10 mouse cellular contexts compared by ENCODE assay signal in the genomic region with DNA sequence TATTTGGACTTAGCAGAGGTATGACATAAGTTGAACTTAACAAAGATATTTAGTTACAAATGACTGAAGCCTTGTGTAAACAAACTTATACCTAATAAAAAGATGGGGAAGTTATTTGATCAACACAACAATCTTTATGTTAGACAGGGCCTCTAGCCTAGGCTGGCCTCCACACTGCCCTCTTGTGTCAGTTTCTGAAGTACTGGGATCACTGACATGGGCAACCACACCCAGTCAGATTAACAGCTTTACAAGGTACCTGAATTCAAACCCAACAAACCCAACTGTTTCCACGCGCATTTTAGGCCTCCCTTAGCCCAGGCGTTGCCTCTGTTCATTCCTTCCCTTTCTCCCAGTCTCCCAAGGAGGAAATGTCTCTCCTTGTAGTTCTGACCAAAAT. TPM values are rescaled to one million over a fixed set of nuclear protein-coding genes. Genes with fewer than 3 reads are reported as not detected.
DNase-seq lines count a peak whose midpoint lies in the region; ATAC-seq lines count a peak whose summit lies in the region.
"Had no signal": no experiment of that assay in that cellular context is flagged by ENCODE, and none has a peak within 500 bp of the region (broad histone marks: within the 10 kb centered on the region; RNA-seq: fewer than 3 reads in every experiment).

No protein-coding gene starts in this region.

- H3K4me1 ChIP-seq in kidney, embryonic 14.5 days (ENCODE audit: control insufficient read depth, insufficient read depth, low read length), result no peaks in the 10 kb centered on the region
- H3K4me1 ChIP-seq: embryonic facial prominence, embryonic 15.5 days had no signal

- peak; percentile 49 for DNase-seq in CD4-positive, CD25-positive, alpha-beta regulatory T cell, adult 2 months (ENCODE audit: low read depth, low spot score)
- DNase-seq in kidney, postnatal 25 days, result peak; percentile 45 to 50
- DNase-seq in c-Kit-positive CD71-positive TER-119-negative erythroid progenitor cells, embryonic 14.5 days (ENCODE audit: low read depth), result peak; percentile 31
- no peak for DNase-seq in left cerebral cortex, postnatal 10 days (ENCODE audit: extremely low spot score in 1 of 2, low spot score in 2 of 2)
- no peak for DNase-seq in left cerebral cortex, postnatal 14 days (ENCODE audit: low spot score in 2 of 2)

- H3K9ac ChIP-seq in kidney, embryonic 14.5 days (ENCODE audit: low read depth, low read length), result no peak overlapping the region
- H3K9ac ChIP-seq: embryonic facial prominence, embryonic 15.5 days had no signal

- H3K4me2 ChIP-seq in kidney, embryonic 14.5 days (replicated peaks; ENCODE audit: low read depth, low read length), result no peak overlapping the region
- H3K4me2 ChIP-seq: embryonic facial prominence, embryonic 15.5 days had no signal

- no peaks in the 10 kb centered on the region for H3K9me3 ChIP-seq in kidney, embryonic 14.5 days (ENCODE audit: control insufficient read depth, low read length)
- H3K9me3 ChIP-seq: embryonic facial prominence, embryonic 15.5 days had no signal

- WGBS in kidney, embryonic 14.5 days, result 80% methylated on average over 3 of the region's 3 CpGs

- H3K27me3 ChIP-seq in kidney, embryonic 14.5 days (ENCODE audit: control insufficient read depth, insufficient read depth, low read length), result no peaks in the 10 kb centered on the region
- H3K27me3 ChIP-seq: embryonic facial prominence, embryonic 15.5 days had no signal

- H3K36me3 ChIP-seq in kidney, embryonic 14.5 days (ENCODE audit: control insufficient read depth, insufficient read depth, low read length), result no peaks in the 10 kb centered on the region
- H3K36me3 ChIP-seq: embryonic facial prominence, embryonic 15.5 days had no signal

- H3K27ac ChIP-seq in kidney, embryonic 14.5 days (ENCODE audit: low read depth, low read length), result no peak overlapping the region
- H3K27ac ChIP-seq: embryonic facial prominence, embryonic 15.5 days; macrophage had no signal

- H3K4me3 ChIP-seq in kidney, embryonic 14.5 days (ENCODE audit: low read length), result no peak overlapping the region
- H3K4me3 ChIP-seq: embryonic facial prominence, embryonic 15.5 days had no signal

- ATAC-seq in CD4-positive, CD25-positive, alpha-beta regulatory T cell, adult 4 months, result no peak
- no peak for ATAC-seq in kidney, embryonic 14.5 days (ENCODE audit: low FRiP score, low TSS enrichment)
- ATAC-seq in megakaryocyte progenitor cell, adult 5-6 weeks (replicated peaks; ENCODE audit: poor library complexity), result peak; percentile 59

- intact Hi-C loops in left cerebral cortex, postnatal 10 days (cut with DNase I), result no loop called here
- intact Hi-C loops in left cerebral cortex, postnatal 14 days (cut with DNase I), result loop anchor here (5.0 kb wide), 1 partner anchor 1126 kb away; no protein-coding TSS in a partner anchor

RNA-seq across cellular contexts. Expression of a gene that starts 28.7 kb away (rescaled TPM):
- polyA plus RNA-seq in CD4-positive, CD25-positive, alpha-beta regulatory T cell, adult 4 months (2017; shearing (Covaris generic)), result 10 to 100 TPM; 68.1 to 74.0 TPM
- polyA plus RNA-seq in kidney, embryonic 14.5 days (2014; fragmentation: Nextera tagmentation; extraction: Ambion mirVana), result 42.9 and 44.8 TPM in 2 replicates
- total RNA-seq in megakaryocyte progenitor cell, adult 5-6 weeks (2015), result 33.6 and 42.2 TPM in 2 replicates
- 58.3 and 61.4 TPM in 2 replicates for total RNA-seq in megakaryocyte progenitor cell, adult 5-6 weeks (2017)
- total RNA-seq in left cerebral cortex, postnatal 10 days (2021), result 10 to 100 TPM; 17.2 to 17.3 TPM
- 10 to 100 TPM; 14.9 to 17.6 TPM for total RNA-seq in left cerebral cortex, postnatal 14 days (2021)

RNA-seq across cellular contexts. Expression of a gene that starts 31.0 kb away (rescaled TPM):
- under 1 TPM; 0.12 to 0.54 TPM for polyA plus RNA-seq in CD4-positive, CD25-positive, alpha-beta regulatory T cell, adult 4 months (2017; shearing (Covaris generic))
- polyA plus RNA-seq in kidney, embryonic 14.5 days (2014; fragmentation: Nextera tagmentation; extraction: Ambion mirVana), result 13.2 and 21.6 TPM in 2 replicates
- total RNA-seq in megakaryocyte progenitor cell, adult 5-6 weeks (2015), result 2.5 and 3.5 TPM in 2 replicates
- 4.6 and 5.3 TPM in 2 replicates for total RNA-seq in megakaryocyte progenitor cell, adult 5-6 weeks (2017)
- 10 to 100 TPM; 36.6 to 50.0 TPM for total RNA-seq in left cerebral cortex, postnatal 10 days (2021)
- total RNA-seq in left cerebral cortex, postnatal 14 days (2021), result 10 to 100 TPM; 50.3 to 70.2 TPM

Comparison
In these comparisons a context has a peak if more than half of its experiments do, and no peak if none do; other contexts are left out.
1. DNase-seq: peak in CD4-positive, CD25-positive, alpha-beta regulatory T cell, adult 2 months (single experiment), kidney, postnatal 25 days (2 of 2) and c-Kit-positive CD71-positive TER-119-negative erythroid progenitor cells, embryonic 14.5 days (single experiment); none in left cerebral cortex, postnatal 10 days (0 of 2) and left cerebral cortex, postnatal 14 days (0 of 2).
2. RNA of a gene that starts 31.0 kb away (total RNA-seq): 50.3 to 70.2 TPM in left cerebral cortex, postnatal 14 days and 36.6 to 50.0 TPM in left cerebral cortex, postnatal 10 days; 2.5 to 5.3 TPM in megakaryocyte progenitor cell, adult 5-6 weeks; every median in the first group is over 4 times any median in the second.